Mouse (Mus musculus): ENCODE data around the gene Ak9.

Gene Ak9

DNA sequence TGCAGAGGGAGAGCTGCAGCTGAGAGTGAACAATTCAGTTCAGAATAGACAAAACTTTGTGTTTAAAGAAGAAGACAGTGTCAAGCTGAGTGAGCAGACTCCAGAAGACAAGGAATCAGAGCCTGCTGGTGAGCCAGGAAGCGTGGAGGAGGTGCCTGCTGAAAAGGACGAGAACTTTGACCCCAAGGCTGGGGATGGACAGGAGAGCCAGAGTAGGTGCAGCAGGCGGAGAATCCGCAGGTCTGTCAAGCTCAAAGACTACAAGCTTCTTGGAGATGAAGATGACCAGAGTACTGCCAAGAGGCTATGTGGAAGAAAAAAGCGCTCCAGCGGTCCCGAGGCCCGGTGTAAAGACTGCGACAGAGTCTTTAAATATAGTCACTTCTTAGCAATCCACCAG lies 147.9 kb downstream of the Ak9 start:
- DNase-seq (ENCODE audit: low spot score) = no peak

DNA sequence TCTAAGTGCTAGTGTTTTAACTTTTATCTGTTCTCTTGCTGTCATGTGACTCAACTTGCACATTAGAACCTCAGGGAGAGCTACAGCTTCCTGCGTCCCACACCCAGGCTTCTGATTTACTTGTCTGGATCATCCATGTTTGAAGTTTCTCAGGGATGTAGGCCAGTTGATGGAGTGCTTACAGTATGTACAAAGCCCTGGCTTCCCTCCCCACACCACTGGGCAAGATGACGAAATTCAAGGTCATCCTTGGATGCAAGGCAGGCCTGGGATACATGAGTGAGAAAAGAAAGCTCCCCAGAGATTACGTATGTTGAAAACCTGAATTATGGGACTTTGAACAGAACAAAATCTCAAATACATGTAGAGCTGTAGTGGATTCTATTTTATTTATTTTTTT lies 149.0 kb downstream of the Ak9 start:
- DNase-seq (ENCODE audit: low spot score) = no peak

DNA sequence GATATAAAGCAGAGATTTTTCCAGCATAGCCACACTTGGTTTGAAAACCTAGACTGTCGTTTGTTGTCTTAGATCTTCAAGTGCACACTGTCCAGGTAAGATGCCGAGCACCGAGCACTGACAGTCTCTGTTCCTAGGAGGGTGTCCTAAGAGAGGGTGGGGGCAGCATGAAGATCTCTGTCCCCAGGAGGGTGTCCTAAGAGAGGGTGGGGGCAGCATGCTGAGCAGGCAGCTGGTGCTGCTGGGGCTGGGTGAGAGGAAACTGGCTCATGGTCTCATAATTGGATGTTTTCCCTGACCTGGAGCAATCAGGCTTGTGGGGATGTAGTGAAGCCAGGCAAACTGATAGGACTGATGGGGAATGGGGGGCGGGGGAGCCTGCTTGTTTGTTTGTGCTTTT lies 156.2 kb downstream of the Ak9 start:
- DNase-seq (ENCODE audit: low spot score) = no peak

DNA sequence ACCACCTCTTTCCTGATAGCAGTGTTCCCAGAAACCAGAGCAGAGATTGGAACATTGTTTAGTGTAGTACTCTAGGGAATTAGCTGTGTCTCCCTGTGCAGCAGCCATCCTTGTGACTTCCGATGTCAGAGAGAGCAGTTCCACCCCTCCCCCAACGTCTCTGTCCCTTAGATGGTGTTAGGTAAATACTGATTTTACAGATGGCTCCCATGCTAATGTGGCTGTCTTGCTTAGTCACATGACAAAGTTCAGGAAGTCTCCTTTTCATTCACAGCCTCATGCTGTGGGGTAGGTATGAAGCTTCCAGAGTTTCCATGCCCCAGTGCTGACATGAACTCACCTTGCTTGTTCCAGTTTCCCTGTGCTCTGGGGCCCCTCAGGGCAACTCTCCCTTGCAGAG lies 156.7 kb downstream of the Ak9 start:
- DNase-seq (ENCODE audit: low spot score) = no peak

DNA sequence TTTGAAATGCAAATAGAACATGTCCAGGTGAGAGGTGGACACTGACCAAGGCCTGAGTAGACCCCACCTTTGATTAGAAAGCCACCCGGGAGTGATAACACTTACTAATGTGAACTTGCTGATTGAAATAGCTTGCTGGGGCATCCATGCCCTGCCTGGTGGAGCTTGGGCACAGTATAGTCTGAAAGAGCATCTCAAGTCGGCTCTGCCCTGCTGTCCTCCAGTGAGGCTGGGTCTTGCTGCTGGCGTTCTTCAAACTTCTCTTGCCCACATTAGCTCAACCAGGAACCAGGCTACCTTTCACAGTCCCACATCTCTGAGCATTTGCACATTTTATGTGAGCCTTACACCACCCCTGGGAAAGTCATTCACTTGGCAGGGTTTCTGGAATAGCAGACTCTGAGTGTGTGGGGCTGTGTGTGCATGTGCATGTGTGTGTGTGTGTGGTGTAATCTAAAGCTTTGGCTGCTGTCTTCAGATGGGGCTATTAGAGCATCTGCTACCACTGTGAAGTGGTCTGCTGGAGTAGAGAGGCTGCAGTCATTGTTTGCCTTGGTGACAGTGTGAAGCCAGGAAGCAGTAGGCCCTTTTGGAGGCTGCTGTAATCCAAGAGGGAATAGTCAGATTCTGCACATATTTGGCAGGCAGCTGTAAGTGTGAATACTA lies 157.4 kb downstream of the Ak9 start:
- no peak for DNase-seq (ENCODE audit: low spot score)

DNA sequence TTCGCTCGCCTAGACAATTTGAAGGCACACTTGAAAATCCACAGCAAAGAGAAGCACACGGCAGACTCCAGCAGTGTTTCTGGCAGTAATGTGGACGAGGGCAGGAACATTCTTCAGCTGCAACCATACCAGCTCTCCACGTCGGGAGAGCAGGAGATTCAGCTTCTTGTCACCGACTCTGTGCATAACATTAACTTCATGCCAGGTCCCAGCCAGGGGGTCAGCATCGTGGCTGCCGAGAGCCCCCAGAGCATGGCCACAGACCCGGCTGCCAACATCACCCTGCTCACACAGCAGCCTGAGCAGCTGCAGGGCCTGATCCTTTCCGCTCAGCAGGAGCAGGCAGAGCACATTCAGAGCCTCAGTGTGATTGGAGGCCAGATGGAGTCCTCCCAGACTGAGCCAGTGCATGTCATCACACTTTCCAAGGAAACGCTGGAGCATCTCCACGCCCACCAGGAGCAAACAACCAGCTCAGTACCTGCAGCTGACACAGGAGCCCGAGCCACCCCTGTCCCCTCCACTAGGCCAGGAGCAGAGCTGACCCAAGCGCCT lies 160.7 kb downstream of the Ak9 start:
- DNase-seq (ENCODE audit: low spot score) = no peak

DNA sequence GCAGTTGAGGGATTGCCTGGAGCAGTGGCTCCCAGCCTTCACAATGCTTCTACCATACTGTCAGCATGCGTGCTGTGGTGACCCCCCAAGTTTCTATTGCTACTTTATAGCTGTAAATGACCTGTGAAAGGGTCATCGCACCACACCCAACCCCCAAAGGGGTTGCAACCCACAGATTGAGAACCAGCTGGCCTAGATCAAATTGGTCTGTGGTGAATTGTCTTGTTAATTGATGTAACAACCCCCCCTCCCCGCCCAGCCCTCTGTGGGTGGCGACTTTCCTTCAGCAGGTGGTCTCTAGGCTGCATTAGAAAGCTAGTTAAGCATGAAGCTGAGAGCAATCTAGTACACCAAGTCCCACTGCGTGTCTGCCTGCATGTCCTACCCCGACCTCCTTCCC lies 163.5 kb downstream of the Ak9 start:
- DNase-seq (ENCODE audit: low spot score) = no peak

DNA sequence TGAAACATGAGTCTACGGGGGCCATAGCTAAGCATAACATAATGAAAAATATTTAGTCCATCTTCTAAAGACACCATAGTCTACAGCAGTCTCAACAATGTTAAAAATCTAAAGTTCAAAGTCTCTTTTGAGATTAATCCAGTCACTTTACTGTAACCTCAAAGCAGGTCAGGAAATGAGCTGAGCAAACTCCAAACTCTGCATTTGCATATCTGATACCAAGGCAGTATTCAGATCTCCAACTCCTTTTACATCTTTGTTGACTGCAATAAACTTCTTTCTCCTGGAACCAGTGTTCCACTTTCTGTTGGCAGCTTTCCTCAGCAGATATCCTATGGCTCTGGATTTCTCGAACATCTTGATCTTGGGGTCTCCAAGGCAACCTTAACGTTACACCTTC lies 166.9 kb downstream of the Ak9 start:
- DNase-seq (ENCODE audit: low spot score) = no peak

DNA sequence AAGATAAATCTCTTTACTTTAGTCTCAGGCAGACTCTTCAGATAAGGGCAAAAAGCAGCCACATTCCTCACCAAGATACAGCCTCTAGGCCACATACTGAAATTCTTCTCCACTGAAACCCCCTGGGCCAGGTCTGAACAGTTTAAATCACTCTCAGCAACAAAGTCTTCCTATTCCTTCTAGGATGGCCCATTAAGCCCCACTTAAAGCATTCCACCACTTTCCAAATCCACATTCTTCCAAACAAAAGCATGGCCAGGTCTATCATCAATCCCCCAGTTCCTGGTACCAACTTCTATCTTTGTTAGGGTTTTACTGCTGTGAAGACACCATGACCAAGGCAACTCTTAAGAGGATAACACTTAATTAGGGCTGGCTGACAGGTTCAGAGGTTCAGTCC lies 168.8 kb downstream of the Ak9 start:
- DNase-seq (ENCODE audit: low spot score) = no peak

DNA sequence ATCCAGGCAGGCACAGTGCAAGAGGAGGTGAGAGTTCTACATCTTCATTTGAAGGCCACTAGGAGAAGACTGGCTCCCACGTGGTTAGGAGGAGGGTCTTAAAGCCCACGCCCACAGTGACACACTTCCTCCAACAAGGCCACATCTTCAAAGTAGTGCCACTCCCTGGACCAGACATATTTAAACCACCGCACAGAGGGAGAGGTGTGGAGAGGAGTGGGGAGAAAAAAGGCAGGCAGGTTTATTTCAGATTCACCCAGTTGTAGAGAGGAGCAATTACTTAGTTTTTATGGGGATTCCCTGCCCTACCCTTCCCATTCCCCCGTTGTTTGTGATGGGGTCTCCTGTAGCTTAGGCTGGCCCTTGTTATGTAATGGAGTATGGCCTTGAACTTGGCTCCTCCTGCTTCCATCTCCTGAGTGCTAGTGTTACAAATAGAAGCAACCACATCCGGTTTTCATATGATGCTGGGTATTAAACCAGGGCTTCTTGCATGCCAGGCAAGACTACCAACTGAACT lies 169.2 kb downstream of the Ak9 start:
- DNase-seq (ENCODE audit: low spot score) = no peak

DNA sequence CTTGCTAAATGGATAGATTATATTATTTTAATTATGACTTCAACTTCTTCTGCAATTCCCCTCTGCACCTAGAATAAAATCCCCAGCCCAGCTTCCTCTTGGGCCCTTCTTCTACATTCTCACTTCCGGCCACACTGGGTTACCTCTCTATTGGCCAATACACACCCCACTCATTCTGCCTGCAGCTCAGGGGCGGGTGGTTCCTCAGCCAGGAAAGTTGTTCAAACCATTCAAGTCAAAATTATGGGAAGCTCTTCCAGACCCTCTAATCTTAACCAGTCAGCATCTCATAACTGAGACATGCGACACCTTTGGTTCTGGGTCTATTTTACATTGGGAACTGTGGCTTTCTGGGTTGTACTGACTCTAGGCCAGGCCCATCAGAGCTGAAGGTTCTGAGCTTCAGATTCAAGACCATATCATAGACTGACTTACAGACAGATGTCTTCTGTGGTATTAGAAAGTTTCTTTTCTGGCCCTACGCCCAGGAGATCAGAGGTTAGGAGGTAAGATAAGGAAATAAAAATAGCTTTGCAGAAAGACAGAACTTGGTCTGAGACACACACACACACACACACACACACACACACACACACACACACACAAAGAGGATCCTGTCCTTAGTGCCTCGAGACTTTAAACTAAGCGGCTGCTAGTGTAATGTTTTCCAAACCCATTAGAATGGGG lies 170.1 kb downstream of the Ak9 start:
- DNase-seq (ENCODE audit: low spot score) = no peak

DNA sequence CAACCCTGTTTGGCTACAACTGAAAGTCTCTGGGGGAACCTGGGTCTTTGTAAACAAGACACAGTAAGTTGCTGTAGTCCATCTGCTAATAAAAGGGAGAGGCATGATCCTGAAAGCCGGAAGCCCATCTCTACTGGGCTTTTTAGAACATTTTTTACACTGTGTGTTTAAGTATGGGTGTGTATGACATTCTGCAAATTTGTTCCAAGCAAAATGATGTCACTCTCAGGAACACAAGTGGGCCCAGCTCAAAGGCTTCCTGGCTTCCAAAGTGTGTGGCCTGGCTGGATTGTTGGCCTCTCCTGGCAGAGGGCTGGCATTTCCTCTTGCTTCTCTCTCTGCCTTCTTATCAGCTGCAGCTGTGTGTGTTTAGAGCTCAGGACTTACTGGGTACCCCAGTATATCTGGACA lies 171.2 kb downstream of the Ak9 start:
- DNase-seq (ENCODE audit: low spot score) = no peak

DNA sequence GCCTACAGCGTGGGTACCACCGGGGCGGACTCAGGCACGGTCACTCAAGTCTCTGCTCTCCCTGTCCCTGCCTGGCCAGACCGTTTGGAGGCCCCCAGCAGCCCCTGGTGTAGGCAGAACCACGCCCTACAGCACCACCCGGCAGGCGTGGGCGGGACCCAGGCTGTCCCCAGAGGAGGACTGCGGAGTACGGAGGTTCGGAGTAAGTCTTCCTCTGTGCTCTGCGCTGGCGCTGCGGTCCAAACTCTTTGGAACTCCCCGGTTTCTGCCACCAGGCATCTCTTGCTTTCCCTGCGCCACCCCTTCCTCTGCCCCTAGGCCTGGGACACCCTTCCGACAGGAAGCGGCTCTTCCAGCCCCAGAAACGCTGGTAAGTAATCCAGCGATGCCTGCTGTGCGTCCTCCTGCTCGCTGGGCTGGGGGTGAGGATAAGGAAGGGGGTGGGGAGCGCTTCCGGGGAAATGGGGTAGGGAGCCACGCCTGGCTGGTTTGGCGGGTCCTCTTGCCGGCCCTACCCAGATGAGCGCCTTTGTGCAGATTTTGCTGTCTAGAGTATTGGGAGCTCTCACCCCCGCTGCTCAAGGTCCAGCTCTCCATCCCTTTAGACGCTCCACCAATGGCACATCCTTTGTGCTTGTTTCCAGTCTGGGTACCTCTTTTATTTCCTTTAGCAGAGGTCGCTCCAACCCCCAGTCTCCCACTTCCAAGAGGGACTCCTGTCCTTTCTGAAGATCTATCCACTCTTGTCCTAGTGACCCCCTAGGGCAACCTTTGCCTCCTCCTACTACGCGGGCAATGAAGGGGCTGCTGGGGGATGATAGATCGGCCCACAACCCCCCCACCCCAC lies 172.6 kb downstream of the Ak9 start, which contains the start of gene Mical1:
TSS of gene Mical1 (plus strand) at position 144 of the 847 bp plus-strand sequence.
- DNase-seq (ENCODE audit: low spot score) = peak; percentile 65

DNA sequence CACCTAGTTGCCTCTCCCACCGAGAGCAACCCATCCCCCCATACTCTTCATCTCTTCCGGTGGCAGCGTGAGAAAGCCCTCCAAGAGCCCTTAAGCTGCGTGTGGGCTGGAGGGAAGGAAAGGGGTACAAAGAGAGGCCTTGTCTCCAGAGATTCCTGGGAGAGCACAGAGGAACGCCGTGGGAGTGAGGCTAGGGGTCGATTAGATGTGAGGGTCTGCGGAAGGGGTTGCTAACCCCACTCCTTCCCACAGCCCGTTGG lies 173.2 kb downstream of the Ak9 start:
- no peak for DNase-seq (ENCODE audit: low spot score)

DNA sequence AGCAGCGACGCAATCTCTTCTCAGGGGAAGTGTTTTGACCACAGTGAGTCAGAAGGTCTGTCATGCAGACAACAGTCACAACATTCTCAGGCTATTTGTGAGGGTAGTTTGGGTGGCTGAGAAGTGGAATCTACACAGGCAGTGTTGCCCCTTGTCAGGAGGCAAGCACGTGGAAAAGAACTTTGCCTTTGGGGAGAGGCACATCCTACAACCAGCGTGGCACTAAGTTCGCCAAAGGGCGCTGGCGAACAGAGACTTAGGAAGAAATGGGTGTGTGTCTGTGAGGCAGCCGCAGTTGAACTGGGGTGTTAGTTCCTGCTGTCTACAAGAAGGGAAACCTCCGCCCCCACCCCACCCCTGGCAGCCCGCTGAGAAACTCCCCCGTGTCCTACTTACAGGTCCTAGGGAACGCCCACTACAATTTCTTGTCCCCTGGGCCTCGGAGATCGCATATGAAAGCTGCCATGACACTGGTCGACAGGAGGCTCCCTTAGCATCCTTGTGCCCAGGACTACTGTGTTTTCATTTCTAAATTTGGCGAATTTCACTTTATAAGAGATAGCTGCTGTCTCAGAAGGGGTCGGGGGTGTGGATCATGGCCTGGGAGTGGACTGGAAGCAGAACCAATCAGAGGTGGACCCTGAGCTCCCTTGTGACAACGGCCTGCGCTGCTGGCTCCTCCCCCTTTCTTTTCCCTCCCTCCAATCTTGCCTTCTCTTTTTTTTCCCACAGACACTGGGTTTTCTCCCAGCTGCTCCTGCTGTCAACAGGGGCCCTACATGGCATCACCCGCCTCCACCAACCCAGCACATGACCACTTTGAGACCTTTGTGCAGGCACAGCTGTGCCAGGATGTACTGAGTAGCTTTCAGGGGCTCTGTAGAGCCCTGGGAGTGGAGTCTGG lies 173.8 kb downstream of the Ak9 start:
- DNase-seq (ENCODE audit: low spot score) = peak; percentile 47

DNA sequence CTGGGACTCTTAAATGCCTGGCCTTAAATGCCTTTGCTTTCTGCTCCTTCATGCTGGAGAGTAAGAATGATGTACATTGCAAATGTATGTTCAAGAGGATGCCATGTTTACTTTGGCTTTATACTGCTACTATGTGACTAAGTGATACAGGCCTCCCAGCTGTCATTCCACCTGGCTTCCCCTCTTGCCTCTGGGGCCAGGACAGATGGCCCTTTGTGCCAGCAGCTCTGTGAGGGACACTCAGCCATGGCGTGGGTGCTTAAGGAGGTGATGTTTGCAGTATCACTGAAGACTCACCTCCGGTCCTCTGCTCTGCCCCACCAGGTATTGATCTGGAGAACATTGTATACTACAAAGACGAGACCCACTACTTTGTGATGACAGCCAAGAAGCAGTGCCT lies 176.2 kb downstream of the Ak9 start:
- DNase-seq (ENCODE audit: low spot score) = no peak

DNA sequence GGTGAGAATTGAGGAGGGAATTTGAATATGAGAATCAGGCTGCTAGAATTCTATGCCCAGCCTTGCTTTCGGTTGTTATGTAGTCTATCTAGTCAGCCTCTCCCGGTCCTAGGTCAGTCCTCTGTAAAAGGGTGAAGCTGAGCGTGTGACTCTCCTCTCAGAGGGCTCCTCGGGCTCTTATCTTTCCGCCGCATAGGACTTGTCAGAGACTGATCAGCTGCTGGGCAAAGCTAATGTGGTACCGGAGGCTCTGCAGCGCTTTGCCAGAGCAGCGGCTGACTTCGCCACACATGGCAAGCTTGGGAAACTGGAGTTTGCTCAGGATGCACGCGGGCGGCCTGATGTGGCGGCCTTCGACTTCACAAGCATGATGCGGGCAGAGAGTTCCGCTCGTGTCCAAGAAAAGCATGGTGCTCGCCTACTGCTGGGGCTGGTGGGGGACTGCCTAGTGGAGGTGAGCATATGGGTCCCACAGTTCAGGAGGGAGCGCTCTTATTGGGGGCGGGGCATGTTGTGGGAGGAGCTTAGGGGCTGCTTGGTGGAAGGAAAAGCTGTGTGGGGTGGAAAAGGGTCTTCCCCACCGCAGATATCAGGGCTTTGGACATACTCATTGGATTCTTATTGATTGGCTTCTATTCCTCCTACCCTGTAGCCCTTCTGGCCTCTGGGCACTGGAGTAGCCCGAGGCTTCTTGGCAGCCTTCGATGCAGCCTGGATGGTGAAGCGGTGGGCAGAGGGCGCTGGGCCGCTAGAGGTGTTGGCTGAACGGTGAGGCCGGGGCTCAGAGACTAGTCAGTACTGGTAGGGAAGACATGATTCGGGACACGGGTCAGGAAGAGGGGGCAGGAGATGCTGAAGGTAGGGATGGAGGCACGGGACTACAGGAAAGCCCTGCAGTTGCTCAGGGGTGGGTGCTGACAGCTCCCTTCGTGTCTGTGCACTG lies 177.4 kb downstream of the Ak9 start:
- DNase-seq (ENCODE audit: low spot score) = no peak

DNA sequence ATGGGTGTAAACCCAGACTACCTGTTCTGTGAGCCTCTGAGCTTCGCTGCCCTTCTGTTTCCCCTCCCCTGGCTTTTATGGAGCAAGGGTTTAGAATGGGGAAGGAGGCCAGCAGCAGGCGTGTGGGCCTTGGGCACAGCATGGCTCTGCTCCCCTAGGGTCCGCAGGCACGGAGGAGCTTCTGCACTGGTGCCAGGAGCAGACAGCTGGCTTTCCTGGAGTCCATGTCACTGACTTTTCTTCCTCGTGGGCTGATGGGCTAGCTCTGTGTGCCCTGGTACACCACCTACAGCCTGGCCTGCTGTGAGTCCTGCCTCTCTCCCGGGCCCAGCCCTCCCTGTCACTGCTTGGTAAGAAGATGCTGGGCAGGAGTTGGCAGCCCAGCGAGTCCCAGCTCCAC lies 178.7 kb downstream of the Ak9 start:
- no peak for DNase-seq (ENCODE audit: low spot score)
